Mouse (Mus musculus) cerebellum, postnatal 36 days (tissue): ENCODE data around the gene Psg23.
"Not testable (repeated sequence)": the region's sequence is repeated elsewhere in the genome, so short reads cannot be mapped to it uniquely, and the experiment has no call there.

Source experiments
- DNase-seq, 2 experiments: peaks; one replicate each; pipeline ENCODE4 v3.0.0; 2021 to 2022; ENCODE audit warnings: mixed read lengths in 2 of 2

The Psg23 gene

DNA sequence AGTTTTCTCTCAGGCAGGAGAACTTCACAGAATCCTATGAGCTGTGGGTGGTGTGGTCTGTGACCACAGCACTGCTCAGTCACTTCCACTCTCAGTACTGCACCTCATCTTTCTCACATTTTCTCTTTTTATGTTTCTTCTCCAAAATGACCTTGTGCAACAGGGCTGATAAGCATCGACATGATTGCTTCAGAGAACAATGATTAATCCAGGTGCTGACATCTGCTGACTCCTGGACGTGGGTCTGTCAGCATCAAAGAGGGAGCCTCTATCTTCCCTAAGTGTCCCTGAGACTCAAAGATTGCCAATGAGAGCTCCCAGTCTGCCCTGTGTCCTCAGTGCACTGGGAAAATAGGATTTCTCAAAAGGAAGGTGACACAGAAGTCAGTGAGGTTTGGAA, at the start of gene Psg23:
Psg23 (minus strand) TSS at position 101 of the 400 bp plus-strand sequence.
- DNase-seq, result not testable (repeated sequence)

DNA sequence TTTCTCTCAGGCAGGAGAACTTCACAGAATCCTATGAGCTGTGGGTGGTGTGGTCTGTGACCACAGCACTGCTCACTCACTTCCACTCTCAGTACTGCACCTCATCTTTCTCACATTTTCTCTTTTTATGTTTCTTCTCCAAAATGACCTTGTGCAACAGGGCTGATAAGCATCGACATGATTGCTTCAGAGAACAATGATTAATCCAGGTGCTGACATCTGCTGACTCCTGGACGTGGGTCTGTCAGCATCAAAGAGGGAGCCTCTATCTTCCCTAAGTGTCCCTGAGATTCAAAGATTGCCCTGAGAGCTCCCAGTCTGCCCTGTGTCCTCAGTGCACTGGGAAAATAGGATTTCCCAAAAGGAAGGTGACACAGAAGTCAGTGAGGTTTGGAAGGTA, 40.3 kb upstream of the Psg23 start, which contains the start of gene Psg21:
Psg21 (minus strand) TSS at position 101 of the 400 bp plus-strand sequence.
- not testable (repeated sequence) for DNase-seq

DNA sequence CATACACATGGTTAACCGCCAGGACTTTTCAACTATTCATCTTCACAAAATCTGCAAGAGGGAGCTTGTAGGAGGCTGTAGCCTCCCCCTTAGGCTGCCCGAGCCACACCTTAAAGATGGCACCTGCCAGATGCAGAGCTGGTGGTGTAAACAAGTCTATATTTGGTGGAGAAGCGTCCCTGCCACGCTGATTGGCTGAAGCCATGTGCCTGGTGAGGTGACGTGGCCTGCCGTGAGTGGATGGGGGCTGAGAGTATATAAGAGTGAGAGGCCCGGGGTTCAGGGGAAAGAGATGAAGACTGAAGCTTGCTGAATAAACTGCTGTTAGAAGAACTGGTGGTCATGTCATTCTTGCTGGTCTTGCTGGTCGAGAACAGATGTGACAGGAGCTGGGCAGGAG, 10.6 kb upstream of the Psg23 start:
- not testable (repeated sequence) for DNase-seq

DNA sequence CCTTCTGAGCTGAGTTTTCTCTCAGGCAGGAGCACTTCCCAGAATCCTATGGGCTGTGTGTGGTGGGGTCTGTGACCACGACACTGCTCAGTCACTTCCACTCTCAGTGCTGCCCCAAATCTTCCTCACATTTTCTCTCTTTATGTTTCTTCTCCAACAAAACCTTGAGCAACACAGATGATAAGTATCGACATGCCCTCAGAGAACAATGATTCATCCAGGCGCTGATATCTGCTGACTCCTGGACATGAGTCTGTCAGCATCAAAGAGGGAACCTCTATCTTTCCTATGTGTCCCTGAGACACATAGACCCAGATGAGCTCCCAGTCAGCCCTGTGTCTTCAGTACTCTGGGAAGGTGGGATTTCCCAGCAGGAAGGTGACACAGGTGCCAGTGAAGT, 49.1 kb downstream of the Psg23 start, which contains the start of gene Psg27:
Psg27 (minus strand) TSS at position 101 of the 400 bp plus-strand sequence.
- DNase-seq, result no peak

DNA sequence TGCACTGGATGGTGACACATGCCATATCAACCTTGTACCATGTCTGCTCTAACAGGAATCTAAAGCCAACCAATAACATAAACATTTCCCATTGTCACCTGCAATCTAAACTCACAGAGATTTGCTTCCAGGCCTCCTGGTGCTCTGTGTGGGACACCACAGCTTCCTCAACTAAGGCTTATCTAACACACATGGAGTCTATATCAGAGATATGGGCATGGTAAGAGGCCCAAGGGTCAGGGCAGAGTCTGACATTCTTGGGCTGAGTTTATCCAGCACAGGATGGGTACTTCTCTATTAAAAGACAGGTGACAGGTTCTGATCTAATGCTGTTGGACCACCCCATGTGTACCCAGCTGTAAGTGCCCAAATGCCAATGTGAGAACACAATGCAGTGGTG, 56.5 kb downstream of the Psg23 start:
- DNase-seq, result no peak
